Mouse (Mus musculus) bone marrow, adult 2 months (tissue): ENCODE data around the gene Dctpp1. TPM values are rescaled to one million over a fixed set of nuclear protein-coding genes. Genes with fewer than 3 reads are reported as not detected.

Experiments
- H3K27ac ChIP-seq: fragments of 200-500 bp; 2 replicates; pipeline ENCODE4 v1.5.1; 2012; ENCODE audit warnings: low read depth, mild to moderate bottlenecking, control low read depth, inconsistent platforms, low read length; ENCODE audit not compliant: control insufficient read depth, poor library complexity, insufficient read depth
- H3K4me1 ChIP-seq: fragments of 200-500 bp; 2 replicates; pipeline ENCODE4 v1.6.1; 2011; ENCODE audit warnings: low read length; ENCODE audit not compliant: control insufficient read depth, insufficient read depth
- H3K4me3 ChIP-seq: fragments of 200-500 bp; replicated peaks from 2 replicates; pipeline ENCODE3; 2011; ENCODE audit warnings: mild to moderate bottlenecking, low read depth, low read length, control low read depth; ENCODE audit not compliant: control insufficient read depth
- CTCF ChIP-seq: fragments of 200-500 bp; IDR thresholded peaks from 2 replicates; pipeline ENCODE4 v1.5.1; 2011; ENCODE audit warnings: low read length, control low read depth; ENCODE audit not compliant: control insufficient read depth, insufficient read depth
- POLR2A ChIP-seq: fragments of 200-500 bp; IDR thresholded peaks from 2 replicates; pipeline ENCODE4 v1.6.1; 2011; ENCODE audit warnings: low read depth, mild to moderate bottlenecking, control low read depth, low read length, borderline replicate concordance; ENCODE audit not compliant: control insufficient read depth
- WGBS: fragments of 180-500 bp; shearing (Covaris S2); methylation state at CpG from one replicate; pipeline ENCODE4 v1.1.7; 2018; 5-methylcytosine and 5-hydroxymethylcytosine counted together
- polyA plus RNA-seq: library from polyadenylated mRNA; stranded (reverse); fragments of >200 nt; gene quantifications from 2 replicates; pipeline ENCODE4 v1.2.4, GENCODE M21; 2011; ENCODE audit warnings: low replicate concordance; ENCODE audit not compliant: missing spikeins, insufficient read depth, insufficient read length

The Dctpp1 gene
- polyA plus RNA-seq, 1 experiment = 50.6 TPM

GRCm38 (mm10) chr7:127273925-127274789 is 13.6 kb upstream of the Dctpp1 start, which contains the start of gene Sephs2:
Sephs2 (minus strand) TSS chr7:127274055.
- Histone ChIP-seq H3K4me3 (peak within 1 kb of the TSS; percentile 92), H3K4me1 (peaks cover 4% of the 10 kb centered on the region), H3K27ac (peak within 1 kb of the TSS; percentile 92)
- peak; percentile 99 for TF ChIP-seq POLR2A
- no peak for TF ChIP-seq CTCF
- WGBS = 1% methylated on average over 39 of the region's 39 CpGs

- TF ChIP-seq CTCF = no peak
- no peak for TF ChIP-seq POLR2A
- peak overlapping the region; percentile 92 for H3K27ac ChIP-seq
- peaks cover 4% of the 10 kb centered on the region for H3K4me1 ChIP-seq
- H3K4me3 ChIP-seq = peak overlapping the region; percentile 92
- WGBS = 7% methylated on average over 50 of the region's 50 CpGs
Observed at GRCm38 (mm10) chr7:127273118-127273923, 12.8 kb upstream of the Dctpp1 start.

- 90% methylated on average over 15 of the region's 15 CpGs for WGBS
- Histone ChIP-seq H3K4me3 (peak overlapping the region; percentile 92), H3K27ac (no peak overlapping the region), H3K4me1 (peaks cover 4% of the 10 kb centered on the region)
- no peak for TF ChIP-seq POLR2A
- TF ChIP-seq CTCF = no peak
Observed at GRCm38 (mm10) chr7:127272566-127272965, 12.1 kb upstream of the Dctpp1 start.

GRCm38 (mm10) chr7:127271093-127271492 is 10.6 kb upstream of the Dctpp1 start:
- WGBS = 86% methylated on average over 4 of the region's 4 CpGs
- Histone ChIP-seq H3K4me3 (no peak overlapping the region), H3K27ac (peak overlapping the region; percentile 64; the same call in 1 of the 2 replicates), H3K4me1 (peaks cover 4% of the 10 kb centered on the region)
- no peak for TF ChIP-seq CTCF
- no peak for TF ChIP-seq POLR2A

- Histone ChIP-seq H3K4me3 (no peak overlapping the region), H3K27ac (peak overlapping the region; percentile 68; the same call in 1 of the 2 replicates), H3K4me1 (peaks cover 4% of the 10 kb centered on the region)
- WGBS = 51% methylated on average over 5 of the region's 5 CpGs
- TF ChIP-seq POLR2A (no peak), CTCF (no peak)
Observed at GRCm38 (mm10) chr7:127270666-127271065, 10.2 kb upstream of the Dctpp1 start.

DNA sequence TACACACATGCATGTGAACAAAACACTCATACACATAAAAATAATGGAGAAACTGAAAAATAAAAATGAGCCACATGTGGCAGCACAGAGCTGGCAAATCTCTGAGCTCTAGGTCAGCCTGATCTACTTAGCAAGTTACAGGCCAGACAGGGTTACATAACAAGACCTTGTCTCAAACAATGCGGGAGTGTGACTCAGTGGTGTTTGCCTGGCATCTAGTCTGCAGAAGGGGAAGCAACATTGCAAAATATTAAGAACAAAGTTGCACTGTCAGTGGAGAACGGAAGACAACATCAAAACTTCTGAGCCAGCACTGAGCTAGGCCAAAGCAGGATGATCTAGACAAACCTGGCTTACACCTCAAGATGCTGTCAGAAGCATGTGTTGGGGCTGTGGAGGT is 9.7 kb upstream of the Dctpp1 start:
- Histone ChIP-seq H3K27ac (peak overlapping the region; percentile 68; the same call in 1 of the 2 replicates), H3K4me1 (peaks cover 4% of the 10 kb centered on the region), H3K4me3 (no peak overlapping the region)
- no peak for TF ChIP-seq CTCF
- TF ChIP-seq POLR2A = no peak
- WGBS = 23% methylated on average over 2 of the region's 2 CpGs

GRCm38 (mm10) chr7:127263526-127263925 is 3.0 kb upstream of the Dctpp1 start:
- WGBS = 94% methylated on average over 3 of the region's 3 CpGs
- no peak overlapping the region for H3K27ac ChIP-seq
- no peaks in the 10 kb centered on the region; the same call in 1 of the 2 replicates for H3K4me1 ChIP-seq
- no peak overlapping the region for H3K4me3 ChIP-seq
- TF ChIP-seq POLR2A = no peak
- TF ChIP-seq CTCF = no peak
